Mouse (Mus musculus) CD4-positive, CD25-positive, alpha-beta regulatory T cell, adult 4 months (primary cell): Measurements from ENCODE around the gene Creb3l1. TPM values are rescaled to one million over a fixed set of nuclear protein-coding genes. Genes with fewer than 3 reads are reported as not detected.
A peak's percentile ranks its signal among the peaks of the same experiment; 100 is the strongest.

Experiments
- ATAC-seq: one replicate; pipeline ENCODE4 v1.8.0; 2017
- polyA plus RNA-seq, 2 experiments: library from polyadenylated mRNA; unstranded; fragments of 100-300 nt; shearing (Covaris generic); gene quantifications; one replicate each; pipeline ENCODE4 v1.2.1; 2017

The Creb3l1 gene
- 1 to 10 TPM in 1 of 2 experiments, under 1 TPM in 1; 0.77 to 1.2 TPM for polyA plus RNA-seq

GRCm38 (mm10) chr2:92024274-92024672, at the start of gene Creb3l1:
Creb3l1 (minus strand) TSS chr2:92024502.
- ATAC-seq, result peak; percentile 91

- ATAC-seq, result no peak
These were observed 46.8 kb upstream of the Creb3l1 start for GRCm38 (mm10) chr2:92071143-92071542.

GRCm38 (mm10) chr2:92069630-92070029, 45.3 kb upstream of the Creb3l1 start:
- ATAC-seq, result no peak

- no peak for ATAC-seq
These were observed 43.3 kb upstream of the Creb3l1 start for GRCm38 (mm10) chr2:92067600-92067999.

GRCm38 (mm10) chr2:92066899-92067298, 42.6 kb upstream of the Creb3l1 start:
- ATAC-seq, result no peak

- no peak for ATAC-seq
These were observed 41.6 kb upstream of the Creb3l1 start for GRCm38 (mm10) chr2:92065938-92066337.

GRCm38 (mm10) chr2:92065269-92065888, 41.1 kb upstream of the Creb3l1 start:
- ATAC-seq, result no peak

GRCm38 (mm10) chr2:92063106-92063505, 38.8 kb upstream of the Creb3l1 start:
- no peak for ATAC-seq

GRCm38 (mm10) chr2:92061337-92061736, 37.0 kb upstream of the Creb3l1 start:
- ATAC-seq, result no peak

- ATAC-seq, result no peak
These were observed 36.0 kb upstream of the Creb3l1 start for GRCm38 (mm10) chr2:92060291-92060690.

GRCm38 (mm10) chr2:92059481-92060220, 35.3 kb upstream of the Creb3l1 start:
- ATAC-seq, result peak; percentile 81

GRCm38 (mm10) chr2:92058936-92059335, 34.6 kb upstream of the Creb3l1 start:
- no peak for ATAC-seq

- peak; percentile 44 for ATAC-seq
These were observed 34.2 kb upstream of the Creb3l1 start for GRCm38 (mm10) chr2:92058469-92058868.

- no peak for ATAC-seq
These were observed 32.5 kb upstream of the Creb3l1 start for GRCm38 (mm10) chr2:92056760-92057159.

GRCm38 (mm10) chr2:92055831-92056236, 31.5 kb upstream of the Creb3l1 start:
- ATAC-seq, result no peak

- ATAC-seq, result peak; percentile 62
These were observed 31.0 kb upstream of the Creb3l1 start for GRCm38 (mm10) chr2:92055101-92055813.

- no peak for ATAC-seq
These were observed 28.5 kb upstream of the Creb3l1 start for GRCm38 (mm10) chr2:92052754-92053153.

GRCm38 (mm10) chr2:92052188-92052587, 27.9 kb upstream of the Creb3l1 start:
- ATAC-seq, result no peak

GRCm38 (mm10) chr2:92048034-92048690, 23.9 kb upstream of the Creb3l1 start:
- ATAC-seq, result no peak

- no peak for ATAC-seq
These were observed 23.3 kb upstream of the Creb3l1 start for GRCm38 (mm10) chr2:92047601-92048000.

GRCm38 (mm10) chr2:92043285-92043684, 19.0 kb upstream of the Creb3l1 start:
- no peak for ATAC-seq

- no peak for ATAC-seq
These were observed 17.2 kb upstream of the Creb3l1 start for GRCm38 (mm10) chr2:92041538-92041937.

- ATAC-seq, result no peak
These were observed 10.0 kb upstream of the Creb3l1 start for GRCm38 (mm10) chr2:92034273-92034672.
